Mouse (Mus musculus) thymus, postnatal 4 days (tissue): ENCODE results near the gene Camk2b.
"Not testable (repeated sequence)": the region's sequence is repeated elsewhere in the genome, so short reads cannot be mapped to it uniquely, and the experiment has no call there.

Source experiments
- DNase-seq: peaks from one replicate; pipeline ENCODE4 v3.0.0; 2021

The Camk2b gene

DNA sequence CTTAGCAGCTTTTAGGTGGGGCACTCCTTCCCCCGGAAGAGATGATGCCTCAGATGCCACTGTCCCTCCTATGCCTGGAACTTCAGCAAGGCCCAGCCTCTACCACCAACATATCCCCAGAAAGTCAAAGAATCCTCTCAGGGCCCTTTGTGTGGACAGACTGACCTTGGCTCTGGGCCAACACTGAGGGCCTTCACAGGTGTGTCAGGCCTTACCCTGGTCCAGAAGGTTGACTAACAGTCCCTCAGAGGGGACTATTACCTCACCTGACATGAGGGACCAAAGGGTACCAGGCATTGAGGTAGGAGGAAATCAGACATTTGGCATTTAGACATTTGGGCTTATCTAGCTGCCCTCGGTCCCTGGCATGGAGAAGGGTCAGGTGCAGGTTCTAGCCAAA lies 86.1 kb downstream of the Camk2b start:
- no peak for DNase-seq

DNA sequence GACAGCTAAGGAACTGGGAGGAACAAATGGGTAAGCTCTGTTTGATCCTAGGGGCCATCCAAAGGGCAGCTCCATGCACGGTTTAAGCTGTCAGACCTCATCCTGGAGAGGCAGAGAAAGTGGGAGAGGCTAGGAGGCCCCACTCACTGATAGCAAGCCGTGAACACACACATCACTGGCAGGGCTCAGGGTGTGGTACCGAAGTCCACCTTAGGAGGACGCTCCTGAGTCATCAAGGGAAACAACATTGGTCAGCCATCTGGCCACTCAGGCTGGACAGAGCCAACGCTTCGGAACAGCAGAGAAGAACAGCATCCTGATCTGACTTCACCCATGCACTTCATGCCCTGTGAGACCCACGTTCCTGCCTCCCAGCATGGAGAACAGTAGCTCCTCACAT lies 87.1 kb downstream of the Camk2b start:
- DNase-seq, result no peak

DNA sequence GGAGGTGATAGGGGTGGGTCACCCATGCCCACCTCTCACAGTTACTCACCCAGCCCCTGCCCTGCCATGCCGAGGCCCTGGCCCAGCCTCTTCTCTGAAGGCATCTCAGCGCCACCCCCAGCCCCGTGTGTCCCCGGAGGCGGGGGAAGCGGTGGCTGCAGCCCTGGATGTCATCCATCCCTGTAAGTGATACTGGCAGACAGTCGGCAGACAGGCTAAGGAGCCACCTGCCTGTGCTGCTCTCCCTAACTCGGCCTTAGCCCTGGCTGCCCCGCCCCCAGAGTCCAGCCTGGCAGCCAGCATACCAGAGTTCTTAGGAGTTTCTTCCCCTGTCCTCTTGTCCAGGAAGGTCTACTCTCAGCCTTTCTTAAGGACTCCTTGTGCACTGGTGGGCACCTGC lies 90.1 kb downstream of the Camk2b start:
- no peak for DNase-seq

DNA sequence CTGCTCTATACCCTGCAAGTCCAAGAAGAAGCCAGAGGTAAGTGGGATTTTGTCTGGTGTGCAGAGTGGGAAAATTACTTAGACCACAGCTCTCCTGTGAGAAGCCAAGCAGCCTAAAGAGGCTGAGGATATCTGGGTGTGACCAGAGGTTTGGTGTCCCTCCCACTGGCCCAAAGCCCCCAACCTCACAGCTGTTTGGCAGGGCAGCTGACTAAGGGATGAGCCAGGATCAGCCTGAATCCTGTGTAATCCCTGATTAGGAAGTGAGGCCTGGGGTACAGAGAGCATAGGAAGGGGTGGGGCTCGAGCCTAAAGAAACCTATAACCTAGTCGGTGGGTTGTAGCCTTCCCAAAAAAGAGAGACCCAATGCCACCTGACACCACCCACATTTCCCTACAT lies 91.1 kb downstream of the Camk2b start:
- DNase-seq, result no peak

- DNase-seq, result no peak
Observed at GRCm38 (mm10) chr11:5974053-5974452, 92.1 kb downstream of the Camk2b start.

- no peak for DNase-seq
Observed at GRCm38 (mm10) chr11:5973151-5973550, 93.0 kb downstream of the Camk2b start.

GRCm38 (mm10) chr11:5971202-5971601 lies 95.0 kb downstream of the Camk2b start:
- no peak for DNase-seq

DNA sequence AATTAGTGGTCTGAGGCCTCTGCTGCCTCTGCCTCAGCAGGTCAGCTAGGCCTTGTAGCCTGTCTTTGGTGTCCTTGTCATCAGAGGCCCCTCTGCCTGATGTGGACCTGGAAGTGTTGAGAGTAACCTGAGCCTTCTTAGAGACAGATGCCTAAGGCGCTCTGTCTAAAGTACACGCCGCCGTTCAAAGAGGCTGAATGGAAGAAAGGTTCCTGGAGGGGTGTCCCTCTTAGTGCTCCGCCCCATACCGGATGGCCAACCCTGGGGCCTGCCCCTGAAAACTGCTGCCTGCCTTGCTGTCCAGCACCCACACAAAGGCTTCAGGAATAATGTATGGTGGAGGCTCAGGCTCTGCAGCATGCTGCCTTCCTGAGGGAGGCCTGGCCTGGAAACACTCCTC lies 97.9 kb downstream of the Camk2b start:
- DNase-seq, result no peak

DNA sequence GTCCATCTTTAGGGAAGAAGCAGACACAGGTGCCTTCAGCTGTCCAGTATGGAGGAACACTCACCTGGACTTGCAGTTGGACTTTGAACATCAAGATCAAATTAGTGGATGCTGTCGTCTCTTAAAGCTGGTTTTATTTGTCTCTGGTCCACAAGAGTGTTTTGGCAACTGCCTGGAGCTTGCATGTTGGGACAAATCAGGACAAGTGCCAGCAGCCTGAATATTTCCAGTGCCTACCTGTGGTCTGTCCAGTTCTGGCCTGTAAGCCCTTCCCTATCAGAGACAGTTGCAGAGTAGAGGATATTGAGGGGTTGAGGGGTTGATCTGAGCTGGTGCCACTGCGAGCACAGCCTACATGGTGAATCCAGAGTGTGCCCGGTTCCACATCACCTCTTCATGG lies 99.4 kb downstream of the Camk2b start:
- DNase-seq, result no peak

- DNase-seq, result no peak
Observed at GRCm38 (mm10) chr11:5965865-5966264, 100.3 kb downstream of the Camk2b start.

- no peak for DNase-seq
Observed at GRCm38 (mm10) chr11:5960051-5960450, 106.1 kb downstream of the Camk2b start.

GRCm38 (mm10) chr11:5955546-5956276 lies 110.5 kb downstream of the Camk2b start, which contains the start of gene Ykt6:
Gene Ykt6, plus strand, starts transcription at chr11:5955693.
- peak; percentile 92 for DNase-seq

GRCm38 (mm10) chr11:5954965-5955504 lies 111.1 kb downstream of the Camk2b start:
- DNase-seq, result peak; percentile 70

DNA sequence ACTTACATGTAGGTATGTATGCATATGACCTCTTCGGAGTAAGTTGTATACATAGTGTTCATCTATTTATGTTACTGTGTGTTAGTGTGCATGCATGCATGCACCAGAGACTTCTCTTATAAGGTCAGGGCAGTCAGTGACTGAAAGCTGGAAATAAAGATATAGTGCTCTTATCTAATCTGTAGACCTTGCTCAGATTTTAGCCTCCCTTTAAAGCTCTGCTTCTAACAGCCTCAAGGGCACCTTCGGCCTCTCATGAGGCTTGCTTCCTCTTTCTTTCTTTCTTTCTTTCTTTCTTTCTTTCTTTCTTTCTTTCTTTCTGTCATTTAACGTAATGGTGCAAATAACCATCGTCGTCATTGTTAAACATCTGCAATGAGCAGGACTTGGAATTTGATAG lies 111.7 kb downstream of the Camk2b start:
- no peak for DNase-seq

DNA sequence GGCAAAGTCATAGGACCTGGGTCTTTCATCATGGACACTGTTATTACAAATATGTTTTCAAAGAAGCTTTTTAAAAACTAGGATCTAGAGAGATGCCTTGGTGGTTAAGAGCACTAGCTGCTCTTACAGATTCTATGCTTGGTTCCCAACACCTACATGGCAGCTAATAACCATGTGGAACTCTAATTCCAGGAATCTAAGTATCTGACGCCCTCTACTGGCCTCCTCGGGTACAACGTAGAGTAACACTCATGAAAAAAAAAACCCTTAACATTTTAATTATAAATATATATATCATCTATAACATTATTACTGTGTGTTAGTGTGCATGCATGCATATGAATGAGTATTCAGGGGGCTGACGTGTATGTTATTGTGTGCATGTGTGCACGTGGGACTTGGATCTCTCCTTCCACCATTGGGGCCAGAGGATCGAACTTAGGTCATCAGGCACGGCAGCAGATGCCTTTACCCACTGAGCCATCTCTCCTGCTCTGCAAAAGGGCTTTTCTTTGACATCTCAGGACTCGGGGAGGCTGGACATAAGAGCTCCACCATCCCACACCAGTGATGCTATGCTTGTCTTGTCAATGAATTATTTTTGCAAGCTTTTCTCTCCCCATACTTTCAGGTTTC lies 112.9 kb downstream of the Camk2b start:
- DNase-seq, result peak; percentile 59

GRCm38 (mm10) chr11:5952501-5952900 lies 113.7 kb downstream of the Camk2b start:
- no peak for DNase-seq

DNA sequence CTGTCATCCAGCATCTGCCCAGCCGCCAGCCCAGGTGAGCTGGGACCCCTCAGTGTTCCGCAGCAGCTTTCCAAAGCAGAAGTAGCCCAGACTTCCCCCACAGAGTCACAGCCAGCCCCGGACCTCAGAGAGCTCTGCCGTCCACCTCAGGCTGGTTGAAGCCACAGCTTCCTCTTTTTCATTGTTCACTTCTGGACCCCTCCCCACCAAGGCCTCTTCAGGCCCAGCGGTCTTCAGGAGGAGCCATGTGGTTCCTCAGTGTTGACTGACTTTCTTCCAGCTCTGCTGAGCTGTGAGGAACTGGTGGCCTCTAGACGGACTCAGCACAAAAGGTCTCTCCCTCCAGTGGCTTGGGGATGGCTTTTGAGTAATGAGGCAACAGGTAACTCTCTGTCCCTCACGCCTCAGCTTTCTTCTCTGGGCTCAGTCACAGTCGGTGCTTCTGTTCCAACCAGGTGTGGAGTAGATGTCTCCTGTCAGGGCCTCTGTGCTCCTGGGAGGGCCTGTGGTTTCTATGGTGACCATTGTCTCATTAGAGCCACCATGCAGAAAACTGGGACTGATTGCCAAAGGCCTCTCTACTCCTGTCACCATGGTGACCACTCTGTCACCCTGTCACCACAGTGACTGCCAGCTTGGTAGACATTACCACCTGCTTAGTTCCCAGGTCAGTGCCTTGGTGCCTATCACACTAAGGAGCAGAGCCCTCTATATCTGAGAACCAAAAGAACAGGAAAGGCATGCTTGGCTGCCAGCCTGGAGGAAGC lies 116.4 kb downstream of the Camk2b start, which contains the start of gene Gck:
Gene Gck (minus strand): TSS at position 496 of the 767 bp plus-strand sequence.
- DNase-seq, result no peak

DNA sequence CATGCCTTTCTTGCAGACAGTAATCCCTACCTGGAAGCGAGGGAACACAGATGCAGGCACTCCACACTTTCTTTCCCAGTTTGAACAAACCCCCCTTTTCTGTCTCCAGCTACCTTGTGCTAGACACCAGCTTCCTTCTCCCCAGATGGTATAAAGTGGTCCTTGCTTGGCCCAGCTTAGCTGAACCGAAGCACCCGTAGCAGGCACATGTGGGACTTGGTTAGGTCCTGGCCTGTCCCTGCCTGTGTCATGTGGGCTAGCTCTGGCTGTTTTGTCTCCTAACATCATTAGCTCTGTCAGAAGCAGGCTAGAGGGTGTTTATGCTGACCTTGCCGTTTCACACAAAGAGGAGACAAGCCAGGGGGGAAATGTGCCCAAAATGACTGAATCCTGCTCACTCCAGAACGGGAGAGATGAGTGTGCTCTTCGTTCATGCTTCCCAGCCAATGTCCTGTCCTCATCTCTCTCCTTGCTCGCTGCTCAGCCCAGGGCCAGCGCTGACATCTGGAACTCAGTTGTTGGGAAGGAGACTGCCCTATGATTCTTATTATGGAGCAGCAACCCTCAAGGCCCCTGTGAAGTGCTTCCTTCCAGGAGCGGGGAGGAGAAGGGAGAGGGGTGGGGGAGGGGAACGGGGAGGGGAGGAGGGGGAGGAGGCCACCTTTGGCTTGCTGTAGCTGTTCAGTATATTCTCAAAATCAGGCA lies 117.5 kb downstream of the Camk2b start:
- DNase-seq, result no peak

DNA sequence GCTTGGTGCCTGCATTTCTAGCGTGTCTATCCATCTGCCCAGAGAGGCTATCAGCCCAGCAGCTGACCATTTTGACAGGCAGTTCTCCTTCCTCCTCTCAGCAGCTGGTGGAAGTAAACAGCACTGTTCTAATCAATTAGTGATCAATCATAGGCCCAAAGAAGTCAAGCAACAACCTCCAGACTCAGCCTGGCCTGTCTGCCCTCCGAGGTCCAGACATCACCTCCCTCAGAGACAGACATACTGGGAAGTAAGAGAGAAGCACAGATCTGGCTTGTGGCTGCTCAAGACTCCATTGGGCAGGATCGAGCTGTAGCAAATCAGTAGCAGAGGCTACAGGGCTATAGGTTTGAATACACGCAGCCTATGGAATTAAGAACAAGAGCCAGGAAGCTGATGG lies 118.4 kb downstream of the Camk2b start:
- no peak for DNase-seq

DNA sequence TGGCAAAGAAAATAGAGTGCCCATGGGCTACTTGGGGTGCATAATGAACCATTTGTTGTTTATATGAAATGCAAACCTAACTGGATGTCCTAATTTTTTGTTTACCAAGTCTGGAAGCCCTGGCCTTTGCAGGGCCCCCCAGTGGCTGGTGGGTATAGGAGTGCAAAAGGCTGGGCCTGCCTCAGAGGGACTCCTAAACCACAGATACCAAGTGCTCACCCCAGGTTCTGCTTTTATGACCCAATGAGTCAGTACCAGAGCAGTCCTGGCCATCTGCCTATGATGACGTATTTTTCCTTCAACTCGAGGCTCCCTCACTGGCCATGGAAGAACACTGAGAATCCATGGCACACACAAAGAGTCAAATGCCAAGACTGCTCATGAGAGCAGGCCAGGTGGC lies 121.1 kb downstream of the Camk2b start:
- DNase-seq, result no peak

GRCm38 (mm10) chr11:5942966-5943365 lies 123.2 kb downstream of the Camk2b start:
- DNase-seq, result no peak

GRCm38 (mm10) chr11:5934531-5934930 lies 131.6 kb downstream of the Camk2b start:
- not testable (repeated sequence) for DNase-seq

DNA sequence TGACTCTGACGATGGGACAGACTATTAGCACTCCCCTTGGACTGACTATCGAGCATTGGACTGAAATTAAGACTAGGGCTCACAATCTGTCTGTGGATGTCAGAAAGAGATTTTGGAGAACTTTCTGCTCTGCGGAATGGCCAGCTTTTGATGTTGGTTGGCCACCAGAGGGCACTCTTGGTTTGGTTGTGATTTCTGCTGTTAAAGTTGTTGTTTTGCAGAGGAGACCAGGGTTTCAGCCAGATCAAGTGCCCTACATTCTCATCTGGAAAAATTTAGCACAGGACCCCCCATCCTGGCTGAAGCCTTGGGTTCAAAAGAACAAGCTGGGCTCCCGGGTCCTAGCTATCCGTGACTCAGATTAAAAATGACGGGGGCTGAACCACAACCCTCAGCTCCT lies 134.2 kb downstream of the Camk2b start:
- DNase-seq, result peak; percentile 71
